In the genomic region with DNA sequence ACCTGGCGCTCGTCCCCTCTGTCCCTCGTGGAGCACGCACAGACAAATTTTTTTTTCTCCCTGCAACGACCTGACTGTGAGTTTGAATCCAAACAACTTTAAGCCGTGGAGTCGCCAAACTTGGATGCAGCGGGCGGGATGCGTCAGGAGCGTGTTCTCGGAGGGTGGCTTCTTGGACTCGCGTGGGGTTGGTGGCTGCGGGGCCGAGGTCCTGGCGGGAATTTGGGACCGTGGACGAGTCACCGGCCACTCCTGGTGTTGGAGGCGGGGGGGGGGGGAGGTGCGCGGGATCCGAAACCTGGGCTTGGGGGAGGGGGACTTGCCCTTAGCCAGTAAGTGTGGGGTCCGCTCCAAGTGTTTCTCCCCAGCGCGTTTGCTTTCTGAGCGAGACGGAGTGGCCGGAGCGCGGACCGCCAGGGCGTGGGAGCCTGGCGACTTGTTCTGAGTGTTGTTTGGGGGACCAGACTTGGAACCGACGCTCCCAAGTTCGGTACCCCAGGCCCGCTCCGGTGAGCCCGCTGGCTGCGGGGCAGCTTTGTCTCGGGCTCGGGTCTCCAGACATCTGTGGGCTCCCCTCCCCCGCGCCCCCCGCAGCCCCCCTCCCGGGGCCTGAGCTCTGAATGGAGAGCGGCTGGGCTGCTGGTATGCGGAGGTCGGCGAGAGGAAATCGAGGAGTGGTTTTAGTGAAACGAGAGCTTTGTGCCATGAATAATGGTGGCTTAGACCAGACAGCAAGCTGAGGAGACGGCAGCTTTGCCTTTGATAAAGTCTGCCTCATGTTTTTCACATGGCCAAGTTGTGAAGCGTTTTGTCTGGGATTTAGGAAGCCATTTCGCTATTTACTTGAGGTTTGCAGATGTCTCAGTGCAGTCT, we compare ENCODE assay signal across 8 mouse cellular contexts. TPM values are rescaled to one million over a fixed set of nuclear protein-coding genes. Genes with fewer than 3 reads are reported as not detected.
A peak's percentile ranks its signal among the peaks of the same experiment; 100 is the strongest.
DNase-seq lines count a peak whose midpoint lies in the region; ATAC-seq lines count a peak whose summit lies in the region.

No protein-coding gene starts in this region.

- peak overlapping the region; percentile 95 for H3K4me2 ChIP-seq in intestine, embryonic 14.5 days (ENCODE audit: low read length)

- peak; percentile 22; the same call in 1 of the 2 replicates for ATAC-seq in intestine, embryonic 14.5 days (replicated peaks; ENCODE audit: low FRiP score, low TSS enrichment, low read depth)

- H3K27me3 ChIP-seq in intestine, embryonic 14.5 days (replicated peaks; ENCODE audit: control insufficient read depth, insufficient read depth, low read length), result no peaks in the 10 kb centered on the region

- no peaks in the 10 kb centered on the region for H3K9me3 ChIP-seq in intestine, embryonic 14.5 days (ENCODE audit: control insufficient read depth, low read length)

- peak overlapping the region; percentile 82 for H3K4me3 ChIP-seq in intestine, embryonic 14.5 days (ENCODE audit: low read depth, low read length)

- peak overlapping the region; percentile 89 for H3K27ac ChIP-seq in intestine, embryonic 14.5 days (ENCODE audit: low read depth)

- peaks cover 9% of the 10 kb centered on the region; the same call in 1 of the 2 replicates for H3K36me3 ChIP-seq in intestine, embryonic 14.5 days (ENCODE audit: control insufficient read depth, insufficient read depth, low read length)

- peaks cover 29% of the 10 kb centered on the region for H3K4me1 ChIP-seq in intestine, embryonic 14.5 days (replicated peaks; ENCODE audit: control insufficient read depth, insufficient read depth, low read length)

- peak overlapping the region; percentile 96 for H3K9ac ChIP-seq in intestine, embryonic 14.5 days (ENCODE audit: low read length)

- DNase-seq in 3134 (ENCODE audit: extremely low read depth, insufficient read length, low spot score) (peak; percentile 61), MEL-GATA-1-ER (ENCODE audit: extremely low read depth, low read depth) (peak; percentile 20), liver (peak; percentile 56)
- DNase-seq in cerebellum, postnatal 14 days, result peak; percentile 50 to 59
- DNase-seq in gastrocnemius, postnatal 10 days, result peak; percentile 48
- peak; percentile 85 for DNase-seq in intestine, embryonic 14.5 days (ENCODE audit: low spot score)
- DNase-seq in neural tube, embryonic 10.5 days (ENCODE audit: extremely low spot score, low spot score), result peak; percentile 83
- DNase-seq in thymus, postnatal 14 days, result peak; percentile 63

- WGBS in intestine, embryonic 14.5 days, result under 1% methylated on average over 53 of the region's 57 CpGs

RNA-seq across cellular contexts. Expression of a gene that starts 5.1 kb away (rescaled TPM):
- total RNA-seq in gastrocnemius, postnatal 10 days (2021), result 100 to 1,000 TPM; 306 TPM
- polyA plus RNA-seq in intestine, embryonic 14.5 days (2014; fragmentation: Nextera tagmentation; extraction: Ambion mirVana), result 629 and 691 TPM in 2 replicates

Comparison
In these comparisons a context has a peak if more than half of its experiments do, and no peak if none do; other contexts are left out.
1. Peak in every context shown above with its lines: DNase-seq, ATAC-seq, H3K4me3 ChIP-seq and H3K27ac ChIP-seq.
2. DNase-seq: peak in every context shown above with its lines; median percentile 85 in intestine, embryonic 14.5 days; 83 in neural tube, embryonic 10.5 days; 63 in thymus, postnatal 14 days; 61 in 3134; 56 in liver; 54 in cerebellum, postnatal 14 days; 48 in gastrocnemius, postnatal 10 days; 20 in MEL-GATA-1-ER.